ENCODE assay signal across 15 mouse cellular contexts in genomic region chr17:27941698-27942097, GRCm38 (mm10). TPM values are rescaled to one million over a fixed set of nuclear protein-coding genes. Genes with fewer than 3 reads are reported as not detected.
DNase-seq lines count a peak whose midpoint lies in the region; ATAC-seq lines count a peak whose summit lies in the region.
"Had no signal": no experiment of that assay in that cellular context is flagged by ENCODE, and none has a peak within 500 bp of the region (broad histone marks: within the 10 kb centered on the region; RNA-seq: fewer than 3 reads in every experiment).

No protein-coding gene starts in this region.

- WGBS in limb, embryonic 12.5 days = 59% methylated on average over 2 of the region's 2 CpGs
- 59% methylated on average over 2 of the region's 2 CpGs for WGBS in midbrain, embryonic 14.5 days

- H3K4me3 ChIP-seq in limb, embryonic 12.5 days (replicated peaks) = no peak overlapping the region
- no peak overlapping the region for H3K4me3 ChIP-seq in midbrain, embryonic 14.5 days (replicated peaks; ENCODE audit: low read depth, low read length)
- H3K4me3 ChIP-seq: erythroblast, embryonic 14.5 days; hindbrain, embryonic 15.5 days; liver, embryonic 13.5 days; midbrain, embryonic 10.5 days had no signal

- ATAC-seq in limb, embryonic 12.5 days (ENCODE audit: insufficient number of reproducible peaks, insufficient read depth, low FRiP score, low TSS enrichment, low read depth) = no peak
- no peak for ATAC-seq in midbrain, embryonic 14.5 days (ENCODE audit: low FRiP score, low TSS enrichment)

- H3K4me1 ChIP-seq in limb, embryonic 12.5 days (replicated peaks) = peaks cover 71% of the 10 kb centered on the region
- peaks cover 18% of the 10 kb centered on the region; the same call in 1 of the 2 replicates for H3K4me1 ChIP-seq in midbrain, embryonic 14.5 days (ENCODE audit: control insufficient read depth, insufficient read depth, low read length)

- no peak overlapping the region for H3K4me2 ChIP-seq in limb, embryonic 12.5 days
- no peak overlapping the region for H3K4me2 ChIP-seq in midbrain, embryonic 14.5 days (ENCODE audit: low read length)
- H3K4me2 ChIP-seq: hindbrain, embryonic 15.5 days; liver, embryonic 13.5 days had no signal

- no peaks in the 10 kb centered on the region for H3K9me3 ChIP-seq in limb, embryonic 12.5 days
- no peaks in the 10 kb centered on the region for H3K9me3 ChIP-seq in midbrain, embryonic 14.5 days (ENCODE audit: control insufficient read depth, low read length)
- H3K9me3 ChIP-seq: hindbrain, embryonic 15.5 days; liver, embryonic 13.5 days; midbrain, embryonic 10.5 days had no signal

- peak overlapping the region; percentile 47; the same call in 1 of the 2 replicates for H3K27ac ChIP-seq in limb, embryonic 12.5 days
- no peak overlapping the region for H3K27ac ChIP-seq in midbrain, embryonic 14.5 days (replicated peaks; ENCODE audit: low read depth, low read length)
- H3K27ac ChIP-seq: hindbrain, embryonic 15.5 days; liver, embryonic 13.5 days; midbrain, embryonic 10.5 days had no signal

- no peaks in the 10 kb centered on the region for H3K27me3 ChIP-seq in limb, embryonic 12.5 days
- no peaks in the 10 kb centered on the region for H3K27me3 ChIP-seq in midbrain, embryonic 14.5 days (ENCODE audit: control insufficient read depth, insufficient read depth, low read length)
- H3K27me3 ChIP-seq: hindbrain, embryonic 15.5 days; liver, embryonic 13.5 days had no signal

- no peak overlapping the region for H3K9ac ChIP-seq in limb, embryonic 12.5 days (replicated peaks)
- H3K9ac ChIP-seq in midbrain, embryonic 14.5 days (replicated peaks; ENCODE audit: low read length) = no peak overlapping the region
- H3K9ac ChIP-seq: hindbrain, embryonic 15.5 days; liver, embryonic 13.5 days had no signal

- intact Hi-C loops in left cerebral cortex, postnatal 4 days (cut with DNase I) = no loop called here
- intact Hi-C loops in left cerebral cortex, postnatal 36 days (cut with DNase I) = no loop called here

- no peaks in the 10 kb centered on the region for H3K36me3 ChIP-seq in limb, embryonic 12.5 days
- H3K36me3 ChIP-seq in midbrain, embryonic 14.5 days (ENCODE audit: control insufficient read depth, insufficient read depth, low read length) = no peaks in the 10 kb centered on the region
- H3K36me3 ChIP-seq: hindbrain, embryonic 15.5 days; liver, embryonic 13.5 days; midbrain, embryonic 10.5 days had no signal

- peak; percentile 38 to 44 for DNase-seq in adrenal gland, postnatal 36 days
- no peak for DNase-seq in adrenal gland, postnatal 4 days (ENCODE audit: low spot score in 2 of 2)
- peak; percentile 54 for DNase-seq in left cerebral cortex, postnatal 4 days
- no peak for DNase-seq in left cerebral cortex, postnatal 36 days (ENCODE audit: low spot score in 2 of 2)
- peak; percentile 57 for DNase-seq in cerebellum, adult 11-12 months
- DNase-seq in frontal cortex, adult 2 months (ENCODE audit: extremely low spot score in 1 of 2, low spot score in 1 of 2) = no peak
- DNase-seq in midbrain, embryonic 14.5 days = no peak
- DNase-seq: embryo, embryonic 11 days; kidney, adult 18-20 months; kidney, postnatal 4 days; liver, embryonic 13.5 days had no signal

RNA-seq across cellular contexts. Expression of gene Taf11, which starts 32.1 kb away (rescaled TPM):
- 10 to 100 TPM; 29.5 to 31.4 TPM for total RNA-seq in adrenal gland, postnatal 36 days (2021)
- 10 to 100 TPM; 39.5 to 43.6 TPM for total RNA-seq in adrenal gland, postnatal 4 days (2021)
- total RNA-seq in left cerebral cortex, postnatal 4 days (2021) = 10 to 100 TPM; 32.4 to 32.7 TPM
- total RNA-seq in left cerebral cortex, postnatal 36 days (2021) = 10 to 100 TPM; 47.2 to 47.7 TPM
- 101 and 115 TPM in 2 replicates for polyA plus RNA-seq in limb, embryonic 12.5 days (2016; fragmentation: Nextera tagmentation; extraction: Ambion mirVana)
- 44.0 and 49.3 TPM in 2 replicates for polyA plus RNA-seq in frontal cortex, adult 2 months (2012; rRNA removed)
- polyA plus RNA-seq in midbrain, embryonic 14.5 days (2014; fragmentation: Nextera tagmentation; extraction: Ambion mirVana) = 59.9 and 64.9 TPM in 2 replicates

RNA-seq across cellular contexts. Expression of gene Anks1, which starts 32.6 kb away (rescaled TPM):
- 10 to 100 TPM; 22.3 to 27.7 TPM for total RNA-seq in adrenal gland, postnatal 36 days (2021)
- 10 to 100 TPM; 33.7 to 37.4 TPM for total RNA-seq in adrenal gland, postnatal 4 days (2021)
- 10 to 100 TPM; 45.5 to 46.5 TPM for total RNA-seq in left cerebral cortex, postnatal 4 days (2021)
- 10 to 100 TPM; 34.5 to 42.3 TPM for total RNA-seq in left cerebral cortex, postnatal 36 days (2021)
- polyA plus RNA-seq in limb, embryonic 12.5 days (2016; fragmentation: Nextera tagmentation; extraction: Ambion mirVana) = 19.0 and 21.8 TPM in 2 replicates
- polyA plus RNA-seq in frontal cortex, adult 2 months (2012; rRNA removed) = 32.3 and 35.6 TPM in 2 replicates
- 63.9 and 69.2 TPM in 2 replicates for polyA plus RNA-seq in midbrain, embryonic 14.5 days (2014; fragmentation: Nextera tagmentation; extraction: Ambion mirVana)

Comparison
In these comparisons a context has a peak if more than half of its experiments do, and no peak if none do; other contexts are left out.
1. DNase-seq: peak in adrenal gland, postnatal 36 days (2 of 2), left cerebral cortex, postnatal 4 days (single experiment) and cerebellum, adult 11-12 months (single experiment); none in adrenal gland, postnatal 4 days (0 of 2), left cerebral cortex, postnatal 36 days (0 of 2), frontal cortex, adult 2 months (0 of 2) and midbrain, embryonic 14.5 days (single experiment).